Mouse (Mus musculus) heart, postnatal 10 days (tissue): ENCODE measurements around the gene Borcs6. TPM values are rescaled to one million over a fixed set of nuclear protein-coding genes. Genes with fewer than 3 reads are reported as not detected.
A peak's percentile ranks its signal among the peaks of the same experiment; 100 is the strongest.
"Not testable (repeated sequence)": the region's sequence is repeated elsewhere in the genome, so short reads cannot be mapped to it uniquely, and the experiment has no call there.

ENCODE experiments used
- DNase-seq, 2 experiments: peaks; one replicate each; pipeline ENCODE4 v3.0.0; 2021
- intact Hi-C: fragments of 180-260 bp; cut with DNase I; formaldehyde crosslinking; loops from one replicate; pipeline ENCODE4 v1.15.1; 2025
- total RNA-seq, 2 experiments: library from RNA; stranded (reverse); gene quantifications; 2 replicates each; pipeline ENCODE4 v1.2.3; 2021

Borcs6 gene
- total RNA-seq, 2 experiments from 2014 or later, result 16.7 to 19.4 TPM

DNA sequence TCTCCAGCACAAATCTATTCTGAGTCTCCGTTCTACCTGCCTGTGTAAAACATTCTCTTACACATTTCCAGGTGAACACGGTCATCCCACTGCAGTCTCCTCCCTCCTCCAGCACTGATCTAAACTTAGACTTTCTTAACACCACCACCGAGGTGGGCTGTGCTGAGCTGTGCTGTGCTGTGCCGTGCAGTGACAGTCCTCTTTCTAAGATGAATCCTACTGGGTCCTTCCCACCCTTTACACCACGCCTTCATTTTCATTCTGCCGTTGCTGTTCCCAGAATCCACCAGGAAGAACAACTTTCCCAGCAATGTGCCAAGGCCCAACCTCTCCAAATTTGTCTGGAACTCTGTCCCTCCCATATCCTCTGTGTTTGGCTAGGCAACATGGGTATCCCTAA lies 26.9 kb downstream of the Borcs6 start:
- intact Hi-C loops, result no loop called here
- DNase-seq, result peak in 1 of 2 experiments; percentile 37

DNA sequence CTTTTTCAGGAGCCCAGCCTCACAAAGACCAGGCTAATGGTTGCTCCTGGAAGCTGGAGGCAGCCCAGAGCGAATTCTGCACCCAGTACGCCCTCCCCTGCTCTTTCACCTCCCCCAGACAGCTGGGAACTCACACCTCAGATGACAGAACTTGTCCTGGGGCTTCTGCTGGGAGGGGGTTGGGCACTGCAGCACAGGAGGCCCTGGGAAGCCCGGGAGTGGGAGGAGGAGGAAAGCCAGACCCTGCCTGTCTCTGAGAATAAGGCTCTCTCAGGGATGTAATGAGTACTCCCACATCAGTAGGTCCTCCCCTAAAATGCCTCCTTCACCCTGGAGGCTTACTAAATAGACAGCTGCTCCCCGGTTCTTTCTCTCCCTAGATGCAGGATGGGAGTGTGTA lies 27.6 kb downstream of the Borcs6 start:
- DNase-seq, result peak in 1 of 2 experiments; percentile 56
- intact Hi-C loops, result no loop called here

DNA sequence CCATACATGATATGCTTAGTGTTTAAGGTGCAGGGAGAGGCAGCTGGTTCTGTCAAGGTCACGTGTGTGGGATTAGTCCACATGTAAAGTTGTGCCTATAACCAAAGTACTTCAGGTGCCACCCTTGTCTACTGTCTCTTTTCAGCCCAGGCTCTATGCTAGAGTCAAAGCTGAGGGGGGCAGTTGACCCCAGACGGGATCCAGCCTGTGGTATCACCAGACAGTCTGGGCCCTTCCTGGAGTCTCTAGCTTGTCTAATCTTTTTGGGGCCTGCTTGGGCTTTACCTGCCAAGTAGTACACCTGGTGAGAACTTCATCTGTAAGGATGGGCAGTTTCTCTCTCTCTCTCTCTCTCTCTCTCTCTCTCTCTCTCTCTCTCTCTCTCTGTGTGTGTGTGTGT lies 28.1 kb downstream of the Borcs6 start:
- peak in 1 of 2 experiments; percentile 9 for DNase-seq
- intact Hi-C loops, result no loop called here

DNA sequence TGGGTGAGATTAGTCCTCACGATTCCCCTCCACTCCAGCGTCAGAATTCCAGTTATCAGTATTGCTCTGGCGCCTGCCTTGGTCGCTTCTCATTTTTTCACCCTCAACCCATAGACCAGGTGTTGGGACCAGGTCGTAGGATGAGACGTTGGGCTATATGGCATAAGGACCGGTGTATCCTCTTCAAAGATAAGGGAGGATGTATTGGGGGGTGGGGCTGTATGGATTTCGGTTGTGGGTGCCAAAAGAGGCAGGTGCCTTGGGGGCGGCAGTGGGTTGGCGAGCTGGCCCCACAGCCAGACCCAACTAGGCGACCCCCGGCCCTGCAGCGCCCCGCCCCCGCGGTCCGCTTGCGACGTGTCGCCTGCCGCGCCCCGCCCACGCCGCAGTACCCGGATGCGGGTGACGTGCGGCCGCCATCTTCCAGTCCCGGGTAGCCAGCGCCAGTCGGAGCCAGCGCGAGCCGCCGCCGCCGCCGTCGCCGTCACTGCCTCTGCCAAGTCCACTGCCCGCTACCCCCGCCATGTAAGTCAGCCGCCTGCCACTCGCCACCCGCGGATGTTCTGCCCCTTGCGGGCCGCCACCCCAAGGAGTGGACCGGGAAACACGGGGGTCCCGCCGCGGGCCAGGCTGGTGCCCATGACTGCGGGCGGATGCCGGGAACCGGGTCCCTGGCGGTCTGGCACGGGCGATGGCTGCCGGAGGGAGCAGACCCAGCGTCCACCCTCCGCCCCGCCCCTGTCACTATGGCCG lies 28.8 kb downstream of the Borcs6 start, which contains the start of gene Vamp2:
TSS of gene Vamp2 (plus strand) at position 388 of the 753 bp plus-strand sequence.
- intact Hi-C loops, result loop anchor here (2.0 kb wide), 2 partner anchors 15 to 35 kb away; partner anchors contain the start of gene 9130213A22Rik
- DNase-seq, result peak; percentile 93 to 95

DNA sequence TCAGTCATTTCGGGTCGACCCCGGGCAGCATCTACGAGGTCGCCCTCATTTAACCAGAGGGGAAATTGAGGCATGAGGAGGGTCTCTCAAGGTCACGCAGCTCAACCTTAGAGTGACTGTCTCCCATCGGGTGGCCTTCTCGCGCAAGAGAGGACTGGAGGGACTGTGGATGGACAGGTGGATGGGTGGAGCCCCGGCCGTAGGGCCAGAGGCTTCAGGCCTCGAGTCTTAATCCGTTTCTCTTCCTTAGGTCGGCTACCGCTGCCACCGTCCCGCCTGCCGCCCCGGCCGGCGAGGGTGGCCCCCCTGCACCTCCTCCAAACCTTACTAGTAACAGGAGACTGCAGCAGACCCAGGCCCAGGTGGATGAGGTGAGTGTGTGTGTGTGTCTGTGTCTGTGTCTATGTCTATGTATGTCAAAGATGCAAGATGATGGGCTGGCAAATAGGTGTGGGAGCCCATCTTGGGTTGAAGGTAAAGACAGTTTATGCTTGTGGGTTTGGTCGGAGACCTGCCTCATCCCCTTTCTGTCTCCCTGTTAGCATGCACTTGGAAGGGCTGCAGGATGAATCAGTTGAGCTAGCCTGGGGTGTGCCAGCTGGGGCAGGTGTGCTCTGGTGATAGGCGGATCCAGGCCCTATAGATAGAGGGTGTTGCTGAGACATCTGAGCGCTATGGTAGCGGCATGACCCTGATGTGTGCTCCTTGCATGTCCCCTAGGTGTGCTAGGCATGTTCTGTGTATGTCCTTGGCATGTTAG lies 29.5 kb downstream of the Borcs6 start:
- DNase-seq, result peak in 1 of 2 experiments; percentile 30
- intact Hi-C loops, result loop anchor here (2.0 kb wide), 2 partner anchors 16 to 34 kb away; partner anchors contain the start of gene 9130213A22Rik

DNA sequence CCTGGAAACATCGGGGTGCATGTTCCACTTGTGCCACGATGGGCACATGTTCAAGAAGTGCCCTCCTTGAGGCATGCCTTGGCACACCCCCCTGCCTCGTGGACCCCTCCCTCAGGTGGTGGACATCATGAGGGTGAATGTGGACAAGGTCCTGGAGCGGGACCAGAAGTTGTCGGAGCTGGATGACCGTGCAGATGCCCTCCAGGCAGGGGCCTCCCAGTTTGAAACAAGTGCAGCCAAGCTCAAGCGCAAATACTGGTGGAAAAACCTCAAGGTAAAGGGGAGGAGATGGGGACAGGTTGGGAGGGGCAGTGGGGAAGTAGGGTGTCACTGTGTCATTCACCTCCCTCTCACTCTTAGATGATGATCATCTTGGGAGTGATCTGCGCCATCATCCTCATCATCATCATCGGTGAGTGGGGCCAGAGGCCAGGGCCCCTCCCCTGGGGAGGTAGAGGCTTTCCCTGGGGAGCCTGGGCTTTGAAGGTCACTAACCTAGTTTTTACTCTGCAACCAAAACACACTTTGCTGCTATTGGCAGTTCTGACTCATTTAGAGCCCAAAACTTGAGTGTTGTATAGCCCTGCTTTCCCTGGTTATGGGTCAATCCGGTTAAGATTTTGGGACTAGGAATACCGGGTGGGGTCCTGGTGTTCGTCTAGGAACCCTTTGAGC lies 30.2 kb downstream of the Borcs6 start:
- DNase-seq, result no peak
- intact Hi-C loops, result loop anchor here (2.0 to 10.0 kb wide), 3 partner anchors 17 to 325 kb away; partner anchors contain the start of genes 9130213A22Rik and Kdm6b

DNA sequence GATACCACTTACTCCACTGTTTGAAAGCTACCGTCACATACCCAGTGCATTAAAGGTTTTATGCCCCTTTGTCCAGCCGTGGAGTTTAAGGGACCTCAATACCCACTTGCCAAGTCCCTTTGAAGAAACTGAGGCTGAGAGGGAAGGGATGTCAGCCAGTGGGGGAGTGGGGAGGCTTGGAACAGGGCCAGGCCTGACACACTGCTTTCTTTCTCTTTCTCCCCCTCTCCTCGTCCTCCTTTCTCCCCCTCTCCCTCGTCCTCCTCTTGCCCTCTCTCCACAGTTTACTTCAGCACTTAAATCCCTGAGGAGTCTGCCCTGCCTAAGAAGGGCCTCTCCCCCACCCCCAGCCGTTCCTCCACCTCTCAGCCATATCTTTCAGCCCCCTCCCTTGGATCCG lies 30.9 kb downstream of the Borcs6 start:
- intact Hi-C loops, result loop anchor here (10.0 kb wide), 1 partner anchor 324 kb away; the partner anchor contains the start of gene Kdm6b
- DNase-seq, result no peak

DNA sequence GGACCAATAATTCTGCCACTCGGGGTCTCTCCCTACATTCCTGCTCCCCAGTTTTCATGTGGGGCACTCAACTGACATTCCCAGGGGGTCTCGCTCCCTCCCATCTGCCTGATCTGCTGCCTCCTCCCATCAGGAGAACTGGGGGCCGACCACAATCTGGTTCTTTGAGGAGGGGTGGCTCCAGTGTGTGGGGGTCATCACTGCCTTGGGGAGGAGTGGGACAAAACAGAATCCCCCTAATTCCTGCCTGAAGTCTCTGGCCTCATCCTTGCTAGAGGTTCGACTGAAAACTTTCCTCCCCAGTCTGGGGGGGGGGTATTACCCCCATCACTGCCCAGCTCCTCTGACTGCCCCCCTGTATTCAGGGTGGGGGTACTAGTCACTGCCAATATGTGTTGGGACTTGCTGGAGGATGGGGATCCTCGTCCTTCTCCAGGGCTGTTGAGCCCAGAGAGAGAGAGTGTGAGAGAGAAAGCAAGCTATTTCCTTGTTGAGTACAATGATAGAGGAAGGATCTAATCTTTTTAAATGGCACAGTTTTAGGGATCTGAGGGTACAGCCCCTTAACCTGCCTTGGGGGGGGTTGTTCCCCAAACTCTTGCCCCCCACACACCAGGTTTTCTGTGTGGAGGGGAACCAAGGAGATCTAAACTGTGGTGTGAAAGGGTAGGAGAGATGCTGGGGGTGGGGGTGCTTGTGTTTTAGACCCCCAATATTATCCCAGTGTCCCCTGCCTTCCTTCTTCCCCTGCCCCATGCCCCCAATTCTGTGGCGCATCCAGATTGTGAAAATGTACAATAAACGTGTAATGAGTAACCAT lies 32.3 kb downstream of the Borcs6 start:
- intact Hi-C loops, result loop anchor here (10.0 kb wide), 1 partner anchor 323 kb away; the partner anchor contains the start of gene Kdm6b
- no peak for DNase-seq

DNA sequence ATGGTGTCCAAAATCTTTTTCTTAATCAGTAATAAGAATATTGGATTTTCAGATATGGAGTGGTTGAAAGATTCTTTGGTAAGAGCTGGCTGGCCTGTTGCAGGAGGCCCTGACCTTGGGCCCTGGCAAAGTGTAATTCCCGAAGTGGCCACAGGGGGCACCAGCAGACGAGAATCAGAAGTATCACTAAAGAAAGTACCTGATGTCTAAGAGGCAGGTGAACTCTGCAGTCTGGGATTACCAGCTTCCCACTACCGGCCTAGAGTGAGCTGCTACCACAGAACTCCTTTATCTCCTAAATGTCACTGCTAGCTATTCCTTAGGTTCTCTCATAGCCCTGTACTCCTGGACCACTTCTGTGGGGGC lies 32.9 kb downstream of the Borcs6 start:
- intact Hi-C loops, result loop anchor here (10.0 kb wide), 1 partner anchor 322 kb away; the partner anchor contains the start of gene Kdm6b
- peak; percentile 92 to 95 for DNase-seq

DNA sequence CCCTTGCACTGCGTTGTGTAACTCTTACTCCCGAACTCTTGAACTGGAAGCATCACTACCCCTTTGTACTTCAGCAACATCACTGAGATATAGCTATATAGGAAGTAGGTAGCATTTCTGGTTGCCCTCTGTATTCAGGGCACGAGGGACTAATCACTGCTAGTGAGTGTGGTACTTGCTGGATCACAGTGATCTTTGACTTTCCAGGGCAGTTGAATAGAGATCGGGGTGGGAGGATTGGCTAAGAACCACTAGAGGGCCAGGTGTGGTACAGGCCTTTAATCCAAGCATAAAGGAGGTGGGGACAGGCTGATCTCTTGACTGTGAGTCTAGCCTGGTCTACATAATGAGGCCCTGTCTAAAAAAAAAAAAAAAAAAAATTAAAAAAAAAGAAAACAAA lies 33.4 kb downstream of the Borcs6 start:
- DNase-seq, result no peak
- intact Hi-C loops, result loop anchor here (10.0 kb wide), 1 partner anchor 322 kb away; the partner anchor contains the start of gene Kdm6b

DNA sequence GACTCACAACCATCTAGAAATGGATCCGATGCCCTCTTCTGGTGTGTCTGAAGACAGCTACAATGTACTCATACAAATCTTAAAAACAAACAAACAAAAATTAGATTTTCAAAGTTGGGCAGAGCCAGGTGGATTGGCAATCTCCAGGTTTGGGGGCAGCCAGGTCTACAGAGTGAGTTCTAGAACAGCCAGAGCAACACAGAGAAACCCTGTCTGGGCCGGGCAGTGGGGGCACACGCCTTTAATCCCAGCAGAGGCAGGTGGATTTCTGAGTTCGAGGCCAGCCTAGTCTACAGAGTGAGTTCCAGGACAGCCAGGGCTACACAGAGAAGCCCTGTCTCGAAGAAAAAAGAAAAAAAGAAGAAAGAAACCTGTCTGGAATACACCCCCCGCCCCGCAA lies 34.3 kb downstream of the Borcs6 start:
- intact Hi-C loops, result loop anchor here (10.0 kb wide), 1 partner anchor 321 kb away; the partner anchor contains the start of gene Kdm6b
- not testable (repeated sequence) for DNase-seq

DNA sequence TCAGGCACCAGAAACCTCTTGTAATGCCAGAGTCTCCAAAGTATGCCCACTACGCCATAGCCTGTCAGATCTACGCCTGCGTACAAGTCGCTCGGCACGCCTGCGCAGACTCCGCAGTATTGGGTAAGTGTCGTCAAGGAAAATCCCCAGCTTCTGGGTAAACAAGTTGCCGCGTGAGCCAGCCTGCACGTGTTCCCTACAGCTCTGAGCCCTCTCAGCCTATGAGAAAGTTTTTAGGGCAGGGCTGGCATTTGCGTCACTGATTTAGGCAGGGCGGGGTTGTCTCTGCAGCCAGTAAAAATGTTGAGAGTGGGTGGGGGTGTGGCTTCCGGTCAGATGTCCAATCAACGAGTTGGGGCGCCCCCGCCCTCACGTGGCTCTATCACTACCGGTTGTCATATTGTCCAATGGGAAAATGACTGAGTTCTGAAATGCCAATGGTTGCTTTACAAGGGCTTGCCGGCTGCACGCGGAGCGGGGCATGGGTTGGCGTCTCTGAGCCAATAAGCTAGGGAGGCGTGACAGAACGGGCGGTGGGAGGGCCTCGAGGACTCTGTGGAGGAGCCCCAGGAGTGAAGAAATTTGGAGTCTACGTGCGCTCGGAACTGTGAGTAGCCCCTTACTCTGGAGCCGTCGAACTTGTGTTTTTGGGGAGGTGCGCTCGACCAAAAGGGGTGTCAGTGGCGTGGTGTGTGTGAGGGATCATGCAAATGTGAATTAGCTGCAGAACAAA lies 35.3 kb downstream of the Borcs6 start, which contains the start of gene Per1:
TSS of gene Per1 (plus strand) at position 521 of the 733 bp plus-strand sequence.
- DNase-seq, result peak; percentile 99 to 100
- intact Hi-C loops, result loop anchor here (10.0 kb wide), 1 partner anchor 320 kb away; the partner anchor contains the start of gene Kdm6b

DNA sequence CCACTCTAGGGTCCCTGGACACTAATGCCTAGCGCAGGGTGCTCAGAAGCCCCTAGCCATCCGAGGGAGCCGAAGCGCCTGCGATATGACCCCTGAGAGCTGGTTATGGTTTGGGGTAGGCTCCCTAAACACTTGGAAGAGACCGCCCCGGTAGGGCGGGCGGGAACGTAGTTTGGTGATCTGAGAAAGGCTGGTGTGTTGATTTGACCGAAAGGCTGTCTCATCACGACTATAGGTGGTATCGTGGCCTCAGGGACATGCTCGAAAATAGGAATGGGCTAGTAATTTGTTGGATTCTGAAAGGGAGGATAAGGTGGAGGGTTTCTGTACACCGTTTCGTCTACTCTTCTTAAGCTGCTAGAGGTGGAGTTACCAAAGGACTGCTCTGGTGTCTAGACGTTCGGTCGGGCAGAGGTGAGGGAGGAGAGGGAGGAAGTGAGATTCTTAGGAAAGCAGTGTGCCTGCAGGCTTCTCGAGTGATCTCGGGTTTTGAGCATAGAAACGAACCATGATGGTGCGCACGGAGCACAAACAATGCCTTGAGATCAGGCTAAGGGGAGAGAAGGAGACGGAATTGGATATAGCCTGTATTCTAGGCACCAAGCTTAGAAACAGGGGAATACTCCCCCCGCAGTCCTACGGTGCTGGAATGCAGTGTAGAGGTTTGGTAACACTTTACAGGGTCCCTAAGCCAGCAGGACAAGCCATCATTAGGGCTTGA lies 36.2 kb downstream of the Borcs6 start:
- peak; percentile 60 to 68 for DNase-seq
- intact Hi-C loops, result loop anchor here (10.0 kb wide), 1 partner anchor 319 kb away; the partner anchor contains the start of gene Kdm6b

DNA sequence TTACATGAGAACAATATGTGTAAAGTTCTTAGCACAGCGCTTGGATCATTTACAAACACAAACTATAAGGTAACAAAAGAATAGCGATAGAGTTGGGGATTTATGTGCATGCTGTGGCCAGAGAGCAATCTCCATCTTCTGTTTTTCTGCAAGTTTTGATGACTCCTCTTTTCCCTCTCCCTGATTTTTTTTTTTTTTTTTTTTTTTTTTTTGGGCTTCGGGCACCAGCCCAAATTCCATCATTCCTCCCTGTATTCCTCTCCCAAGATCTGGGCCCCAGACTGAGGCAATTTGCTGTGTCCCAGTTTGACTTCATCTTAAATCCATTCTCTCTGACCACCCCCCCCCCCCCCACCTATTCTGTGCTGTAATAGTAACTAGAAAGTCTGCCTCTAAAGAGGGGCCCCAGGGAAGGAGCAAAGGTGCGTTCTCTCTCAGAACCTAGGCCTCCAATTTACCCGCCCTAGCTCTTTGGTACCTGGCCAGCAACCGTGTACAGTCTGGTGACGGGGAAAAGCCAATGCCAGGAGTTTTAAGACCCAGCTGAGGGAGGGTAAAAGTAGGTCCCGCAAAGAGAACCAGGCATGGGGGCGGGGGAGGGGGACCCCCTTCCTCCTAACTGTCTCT lies 37.0 kb downstream of the Borcs6 start:
- intact Hi-C loops, result loop anchor here (10.0 kb wide), 1 partner anchor 318 kb away; the partner anchor contains the start of gene Kdm6b
- no peak for DNase-seq

DNA sequence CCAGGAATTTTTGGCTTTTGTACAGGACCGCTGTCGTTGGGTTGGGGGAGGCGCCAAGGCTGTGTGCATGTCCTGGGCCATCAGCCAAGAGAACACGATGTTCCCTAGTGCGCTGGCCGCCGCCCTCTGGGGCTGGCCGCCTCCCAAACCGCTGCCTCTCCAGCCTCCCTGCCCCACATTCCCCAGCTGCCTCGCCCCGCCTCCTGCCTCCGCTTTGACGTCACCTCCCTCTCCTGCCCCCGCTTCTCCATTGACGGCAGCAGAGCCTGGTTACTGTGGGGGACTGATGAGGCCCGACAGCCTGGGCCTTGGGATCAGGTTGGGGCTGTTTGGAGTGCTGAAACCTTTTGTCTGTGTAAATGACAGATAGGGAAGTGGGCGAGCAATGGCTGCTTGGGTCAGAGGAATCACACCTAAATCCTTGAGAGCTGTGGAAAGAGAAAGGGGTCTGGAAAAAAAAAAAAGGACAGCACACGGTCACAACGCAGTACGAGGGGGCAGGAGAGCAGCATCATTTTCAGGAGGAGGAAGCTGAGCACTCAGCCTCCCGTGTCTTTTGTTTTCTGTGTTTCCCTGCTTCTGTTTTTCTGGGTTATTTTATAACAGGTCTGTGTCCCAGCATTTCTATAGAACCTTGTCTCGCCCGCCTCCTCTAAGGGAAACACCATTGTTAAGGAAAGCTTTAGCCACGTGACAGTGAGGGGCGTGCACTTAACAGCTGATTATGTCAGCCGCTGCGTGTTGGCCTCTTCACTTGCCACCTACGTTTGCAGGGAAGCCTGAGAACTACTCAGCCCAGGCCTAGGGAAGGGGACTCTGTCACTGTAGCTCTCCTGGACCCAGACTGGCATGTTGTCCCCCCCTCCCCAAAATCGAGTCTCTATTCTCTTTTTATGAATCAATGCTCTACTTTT lies 37.7 kb downstream of the Borcs6 start:
- peak; percentile 100 for DNase-seq
- intact Hi-C loops, result loop anchor here (10.0 kb wide), 1 partner anchor 318 kb away; the partner anchor contains the start of gene Kdm6b

DNA sequence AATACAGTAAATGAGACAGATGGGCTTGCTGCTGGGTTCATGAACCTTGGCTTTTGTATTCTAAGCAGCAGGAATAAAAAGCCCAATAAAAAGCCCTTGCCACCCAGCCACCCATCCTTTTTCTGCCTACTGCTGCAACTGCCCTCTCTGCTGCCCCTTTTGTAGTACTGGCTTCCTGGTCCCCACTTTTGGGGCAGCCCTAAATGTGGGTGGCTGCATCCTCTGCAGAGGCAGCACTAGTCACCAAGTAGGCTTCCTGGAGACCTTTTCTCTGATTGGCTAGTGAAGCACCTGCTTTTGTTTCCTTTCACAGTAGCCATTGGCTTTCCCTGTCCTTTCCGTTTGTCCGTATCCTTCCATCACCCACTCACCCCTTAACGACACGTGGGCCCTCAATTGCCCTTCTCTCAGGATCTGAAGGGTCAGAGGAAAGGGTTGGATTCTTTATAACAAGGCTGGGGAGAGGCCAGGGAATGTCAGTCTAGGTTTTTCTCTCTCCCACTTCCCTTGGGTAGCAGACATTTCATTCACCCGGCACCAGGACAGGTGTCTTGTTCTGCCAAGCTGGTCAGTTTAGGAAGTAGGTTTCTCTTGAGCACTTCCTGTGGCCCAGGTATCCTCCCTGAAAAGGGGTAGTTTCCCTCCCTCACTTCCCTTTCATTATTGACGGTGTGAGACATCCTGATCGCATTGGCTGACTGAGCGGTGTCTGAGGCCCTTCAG lies 38.7 kb downstream of the Borcs6 start:
- peak in 1 of 2 experiments; percentile 48 for DNase-seq
- intact Hi-C loops, result loop anchor here (10.0 kb wide), 1 partner anchor 317 kb away; the partner anchor contains the start of gene Kdm6b
